Mouse (Mus musculus) ovary, adult 18-20 months (tissue): ENCODE measurements around the gene Tmem50a.

Experiments used
- DNase-seq: peaks from one replicate; pipeline ENCODE4 v3.0.0; 2022; ENCODE audit warnings: low spot score, mixed read lengths

Gene Tmem50a

GRCm38 (mm10) chr4:134852438-134853255 lies 62.2 kb downstream of the Tmem50a start:
- peak; percentile 25 for DNase-seq

- DNase-seq = no peak
Observed at GRCm38 (mm10) chr4:134851876-134852275, 62.9 kb downstream of the Tmem50a start.

GRCm38 (mm10) chr4:134851236-134851635 lies 63.6 kb downstream of the Tmem50a start:
- no peak for DNase-seq

- DNase-seq = no peak
Observed at GRCm38 (mm10) chr4:134850551-134850950, 64.3 kb downstream of the Tmem50a start.
